Mouse (Mus musculus): ENCODE data around the gene Kcnh1.

GRCm38 (mm10) chr1:192487571-192487970, 297.0 kb downstream of the Kcnh1 start:
- TF ChIP-seq CTCF (IDR thresholded peaks at IDR 0.05; ENCODE audit: low read depth), result no peak
- TF ChIP-seq EP300 (optimal IDR thresholded peaks at IDR 0.05), result no peak

Measured in stomach, postnatal 0 days (tissue).